Mouse (Mus musculus): ENCODE results near the gene Cep68. TPM values are rescaled to one million over a fixed set of nuclear protein-coding genes. Genes with fewer than 3 reads are reported as not detected.
A peak's percentile ranks its signal among the peaks of the same experiment; 100 is the strongest.

Gene Cep68
- total and polyA plus RNA-seq, 2 experiments from 2014 or later, result 26.1 to 43.9 TPM

DNA sequence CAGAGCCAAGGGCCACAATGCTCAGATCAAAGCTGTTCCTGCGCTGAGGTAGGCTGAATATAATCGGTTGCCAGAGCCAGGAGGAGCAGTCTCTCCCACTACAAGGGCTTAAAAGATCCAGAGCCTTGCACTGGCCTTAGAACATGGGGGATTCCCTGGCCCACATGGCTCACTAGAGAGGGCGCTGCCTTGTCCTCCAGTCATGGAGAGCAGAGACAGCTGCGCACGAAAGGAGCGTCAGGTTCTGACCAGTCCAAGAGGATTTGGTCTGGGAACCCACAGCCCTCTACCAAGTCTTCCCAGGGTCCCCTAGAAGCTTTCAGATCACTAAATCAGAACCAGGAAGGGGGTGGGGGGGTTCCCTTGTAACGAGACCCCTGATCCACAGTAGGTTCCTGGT is 7.9 kb downstream of the Cep68 start:
- Histone ChIP-seq H3K4me2 (ENCODE audit: low read depth) (no peak overlapping the region), H3K4me3 (ENCODE audit: low read depth, low read length) (no peak overlapping the region), H3K4me1 (ENCODE audit: insufficient read depth) (no peaks in the 10 kb centered on the region), H3K36me3 (ENCODE audit: insufficient read depth) (peaks cover 58% of the 10 kb centered on the region), H3K9me3 (ENCODE audit: low read length) (no peaks in the 10 kb centered on the region), H3K27me3 (ENCODE audit: insufficient read depth, low read length) (no peaks in the 10 kb centered on the region), H3K9ac (no peak overlapping the region), H3K27ac (ENCODE audit: low read depth, low read length) (no peak overlapping the region)
- 92% methylated on average over 7 of the region's 7 CpGs for WGBS
- no peak for TF ChIP-seq CTCF (IDR thresholded peaks at IDR 0.05; ENCODE audit: low read depth)
- no peak for DNase-seq
- ATAC-seq, result no peak

- H3K9ac ChIP-seq, result no peak overlapping the region
- H3K9me3 ChIP-seq (ENCODE audit: low read length), result no peaks in the 10 kb centered on the region
- no peak overlapping the region for H3K4me2 ChIP-seq (ENCODE audit: low read depth)
- WGBS, result 82% methylated on average over 5 of the region's 5 CpGs
- TF ChIP-seq CTCF (IDR thresholded peaks at IDR 0.05; ENCODE audit: low read depth), result no peak
- no peaks in the 10 kb centered on the region for H3K27me3 ChIP-seq (ENCODE audit: insufficient read depth, low read length)
- DNase-seq, result no peak
- H3K36me3 ChIP-seq (ENCODE audit: insufficient read depth), result peaks cover 64% of the 10 kb centered on the region
- H3K27ac ChIP-seq (ENCODE audit: low read depth, low read length), result no peak overlapping the region
- H3K4me1 ChIP-seq (ENCODE audit: insufficient read depth), result no peaks in the 10 kb centered on the region
- ATAC-seq, result no peak
- no peak overlapping the region for H3K4me3 ChIP-seq (ENCODE audit: low read depth, low read length)
These were observed 8.9 kb downstream of the Cep68 start for GRCm38 (mm10) chr11:20240331-20240730.

GRCm38 (mm10) chr11:20239279-20239861 is 9.9 kb downstream of the Cep68 start:
- no peak overlapping the region for H3K4me3 ChIP-seq (ENCODE audit: low read depth, low read length)
- DNase-seq (no peak), ATAC-seq (no peak)
- 92% methylated on average over 9 of the region's 9 CpGs for WGBS
- H3K4me1 ChIP-seq (ENCODE audit: insufficient read depth), result no peaks in the 10 kb centered on the region
- H3K4me2 ChIP-seq (ENCODE audit: low read depth), result no peak overlapping the region
- peaks cover 68% of the 10 kb centered on the region for H3K36me3 ChIP-seq (ENCODE audit: insufficient read depth)
- H3K27me3 ChIP-seq (ENCODE audit: insufficient read depth, low read length), result no peaks in the 10 kb centered on the region
- no peak overlapping the region for H3K9ac ChIP-seq
- no peak overlapping the region for H3K27ac ChIP-seq (ENCODE audit: low read depth, low read length)
- no peaks in the 10 kb centered on the region for H3K9me3 ChIP-seq (ENCODE audit: low read length)
- no peak for TF ChIP-seq CTCF (IDR thresholded peaks at IDR 0.05; ENCODE audit: low read depth)

GRCm38 (mm10) chr11:20237976-20238375 is 11.3 kb downstream of the Cep68 start:
- H3K27me3 ChIP-seq (ENCODE audit: insufficient read depth, low read length), result no peaks in the 10 kb centered on the region
- ATAC-seq (no peak), DNase-seq (no peak)
- H3K9me3 ChIP-seq (ENCODE audit: low read length), result no peaks in the 10 kb centered on the region
- H3K27ac ChIP-seq (ENCODE audit: low read depth, low read length), result no peak overlapping the region
- no peak overlapping the region for H3K4me2 ChIP-seq (ENCODE audit: low read depth)
- no peak overlapping the region for H3K9ac ChIP-seq
- H3K4me1 ChIP-seq (ENCODE audit: insufficient read depth), result no peaks in the 10 kb centered on the region
- peaks cover 69% of the 10 kb centered on the region for H3K36me3 ChIP-seq (ENCODE audit: insufficient read depth)
- 92% methylated on average over 3 of the region's 3 CpGs for WGBS
- TF ChIP-seq CTCF (IDR thresholded peaks at IDR 0.05; ENCODE audit: low read depth), result no peak
- H3K4me3 ChIP-seq (ENCODE audit: low read depth, low read length), result no peak overlapping the region

- TF ChIP-seq CTCF (IDR thresholded peaks at IDR 0.05; ENCODE audit: low read depth), result no peak
- Histone ChIP-seq H3K36me3 (ENCODE audit: insufficient read depth) (peaks cover 69% of the 10 kb centered on the region), H3K27ac (ENCODE audit: low read depth, low read length) (no peak overlapping the region), H3K9ac (no peak overlapping the region), H3K4me1 (ENCODE audit: insufficient read depth) (no peaks in the 10 kb centered on the region), H3K4me3 (ENCODE audit: low read depth, low read length) (no peak overlapping the region), H3K4me2 (ENCODE audit: low read depth) (no peak overlapping the region), H3K9me3 (ENCODE audit: low read length) (no peaks in the 10 kb centered on the region), H3K27me3 (ENCODE audit: insufficient read depth, low read length) (no peaks in the 10 kb centered on the region)
- ATAC-seq (no peak), DNase-seq (no peak)
- 93% methylated on average over 7 of the region's 7 CpGs for WGBS
These were observed 12.2 kb downstream of the Cep68 start for GRCm38 (mm10) chr11:20237018-20237417.

DNA sequence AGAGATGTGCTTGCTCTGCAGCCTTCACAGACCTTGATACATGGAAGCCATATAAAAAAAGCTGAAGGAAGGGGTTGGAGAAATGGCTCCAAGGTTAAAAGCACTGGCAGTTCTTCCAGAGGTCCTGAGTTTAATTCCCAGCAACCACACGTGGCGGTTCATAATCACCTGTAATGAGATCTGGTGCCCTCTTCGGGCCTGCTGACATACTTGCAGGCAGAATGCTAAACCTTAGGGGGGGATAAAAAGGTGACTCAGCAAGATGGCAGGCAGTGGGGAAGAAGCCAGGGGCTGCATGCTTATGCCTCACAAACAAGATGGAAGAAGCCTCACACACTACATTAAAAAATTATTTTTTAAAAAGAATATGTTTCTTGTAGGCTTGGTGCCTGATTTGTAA is 15.0 kb downstream of the Cep68 start:
- DNase-seq (no peak), ATAC-seq (no peak)
- H3K4me3 ChIP-seq (ENCODE audit: low read depth, low read length), result no peak overlapping the region
- no peak overlapping the region for H3K9ac ChIP-seq
- no peaks in the 10 kb centered on the region for H3K27me3 ChIP-seq (ENCODE audit: insufficient read depth, low read length)
- TF ChIP-seq CTCF (IDR thresholded peaks at IDR 0.05; ENCODE audit: low read depth), result no peak
- WGBS, result 61% methylated on average over 3 of the region's 3 CpGs
- no peaks in the 10 kb centered on the region for H3K4me1 ChIP-seq (ENCODE audit: insufficient read depth)
- H3K27ac ChIP-seq (ENCODE audit: low read depth, low read length), result no peak overlapping the region
- H3K9me3 ChIP-seq (ENCODE audit: low read length), result no peaks in the 10 kb centered on the region
- peaks cover 68% of the 10 kb centered on the region for H3K36me3 ChIP-seq (ENCODE audit: insufficient read depth)
- no peak overlapping the region for H3K4me2 ChIP-seq (ENCODE audit: low read depth)

DNA sequence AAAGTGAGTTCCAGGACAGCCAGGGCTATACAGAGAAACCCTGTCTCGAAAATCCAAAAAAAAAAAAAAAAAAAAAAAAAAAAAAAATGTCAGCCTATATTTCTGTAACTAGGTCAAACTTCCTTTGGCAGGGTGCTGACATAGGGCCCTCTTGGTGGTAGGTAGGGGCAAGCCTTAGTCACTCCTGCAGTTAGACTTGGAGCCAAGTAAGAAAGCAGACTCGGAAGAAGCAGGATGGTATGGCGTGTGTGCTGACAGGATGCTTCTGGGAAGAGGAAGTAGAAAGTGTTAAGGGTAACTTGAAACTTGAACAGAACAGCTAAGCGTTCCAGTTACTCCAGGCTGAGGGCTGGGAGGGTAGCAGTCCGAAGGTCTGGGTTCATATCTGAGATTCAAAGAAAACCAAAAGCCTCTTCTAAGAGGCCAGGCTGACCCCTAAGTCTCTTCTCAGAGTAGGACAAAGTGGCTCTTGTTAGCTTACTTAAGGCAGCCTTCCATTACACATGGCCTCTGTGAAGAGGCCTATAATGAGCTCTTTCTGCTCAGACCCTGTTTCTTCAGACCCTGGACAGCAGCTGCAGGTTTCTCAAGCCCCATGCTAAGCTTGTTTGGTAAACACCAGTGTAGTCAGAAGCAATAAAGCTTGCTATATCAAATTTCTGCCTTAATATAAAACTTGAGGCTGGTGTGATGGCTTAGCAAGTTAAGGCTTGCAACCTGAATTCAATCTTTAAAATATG is 17.0 kb downstream of the Cep68 start:
- Histone ChIP-seq H3K4me2 (ENCODE audit: low read depth) (no peak overlapping the region), H3K9me3 (ENCODE audit: low read length) (no peaks in the 10 kb centered on the region), H3K27me3 (ENCODE audit: insufficient read depth, low read length) (no peaks in the 10 kb centered on the region), H3K9ac (no peak overlapping the region), H3K4me3 (ENCODE audit: low read depth, low read length) (no peak overlapping the region), H3K36me3 (ENCODE audit: insufficient read depth) (peaks cover 66% of the 10 kb centered on the region), H3K4me1 (ENCODE audit: insufficient read depth) (no peaks in the 10 kb centered on the region), H3K27ac (ENCODE audit: low read depth, low read length) (no peak overlapping the region)
- WGBS, result 74% methylated on average over 5 of the region's 5 CpGs
- DNase-seq, result no peak
- ATAC-seq, result peak; percentile 42
- TF ChIP-seq CTCF (IDR thresholded peaks at IDR 0.05; ENCODE audit: low read depth), result no peak

Measured in forebrain, postnatal 0 days (tissue).